Mouse (Mus musculus): ENCODE data around the gene Mrpl46. TPM values are rescaled to one million over a fixed set of nuclear protein-coding genes. Genes with fewer than 3 reads are reported as not detected.

Gene Mrpl46
- polyA plus RNA-seq (2012; rRNA removed): 41.2 and 46.2 TPM in 2 replicates

DNA sequence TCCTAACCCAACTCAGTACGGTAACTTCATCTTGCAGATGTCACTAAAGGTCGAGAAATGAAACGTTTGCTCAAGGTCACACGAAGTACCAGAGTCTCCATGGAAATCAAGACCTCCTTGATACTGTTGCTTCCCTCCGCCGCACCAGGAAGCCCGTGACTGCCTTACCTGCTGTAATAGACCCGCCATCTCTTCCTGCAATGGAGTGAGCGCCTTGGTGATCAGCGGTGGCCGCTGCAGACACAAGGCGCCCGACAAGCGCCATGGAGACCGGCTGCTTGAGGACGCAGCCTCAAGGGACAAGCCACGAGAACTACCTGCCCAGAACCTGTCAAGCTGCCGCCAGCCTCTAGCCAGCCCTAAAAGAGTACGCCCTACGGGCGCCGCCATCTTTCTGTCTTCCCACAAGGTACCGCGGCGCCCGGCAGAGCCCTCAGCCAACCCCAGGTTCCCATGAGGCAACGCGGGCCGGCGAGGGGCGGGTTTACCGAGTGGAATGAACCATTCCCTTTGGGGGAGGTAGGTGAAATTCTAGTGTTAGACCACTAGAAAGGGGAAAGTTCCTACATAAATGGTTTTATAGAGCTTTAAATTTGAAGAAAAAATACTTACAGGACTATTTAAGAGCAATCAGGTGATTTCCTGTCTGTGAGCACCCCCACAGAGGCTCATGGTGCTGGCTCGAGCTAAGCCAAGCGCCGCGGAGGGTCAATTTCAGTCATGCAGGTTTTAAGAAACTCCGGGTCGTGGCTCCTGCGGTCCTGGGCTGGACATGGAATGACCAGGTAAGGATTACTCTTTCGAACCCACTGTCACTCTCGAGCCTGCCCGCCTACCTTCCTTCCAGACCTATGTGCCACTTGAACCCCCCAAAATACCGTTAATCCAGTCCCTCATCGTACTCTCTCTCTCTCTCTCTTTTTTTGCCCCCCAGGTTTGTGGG, at the start of gene Mrpl46, which contains the start of gene Mrps11:
Gene Mrpl46, minus strand, starts transcription at position 893 of the 943 bp plus-strand sequence.
Gene Mrps11, plus strand, starts transcription at position 481 of the 943 bp plus-strand sequence.

DNA sequence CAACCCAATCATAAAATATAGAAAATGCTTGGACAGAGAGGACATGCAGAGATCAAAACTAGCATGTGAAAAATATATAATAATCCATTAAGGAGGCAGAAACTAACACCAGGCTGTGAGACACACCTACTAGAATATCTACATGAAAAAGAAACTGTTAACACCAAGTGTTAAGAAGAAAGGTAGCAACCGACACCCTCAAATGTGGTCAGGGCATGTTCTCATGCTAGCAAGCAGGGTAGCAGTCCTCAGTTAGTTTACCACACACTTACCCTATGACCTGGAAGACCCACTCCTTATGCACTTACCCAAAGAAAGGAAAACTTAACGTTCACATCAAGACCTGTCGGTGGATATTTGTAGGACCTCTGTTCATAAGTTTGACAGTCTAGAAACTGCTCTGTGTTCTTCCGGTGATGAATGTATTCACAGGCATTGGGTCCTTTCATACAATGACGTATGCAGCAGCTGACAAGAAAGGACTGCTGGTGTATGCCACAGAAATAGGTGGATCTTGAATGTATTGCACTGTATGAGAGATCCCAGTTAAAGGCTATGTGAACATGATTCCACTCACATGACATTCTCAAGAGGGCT, 45.6 kb downstream of the Mrpl46 start, which contains the start of gene Ntrk3:
Gene Ntrk3, minus strand, starts transcription at position 399 of the 597 bp plus-strand sequence.

Other genes starting within 250 kb of the Mrpl46 start
- 12.0 and 12.9 TPM in 2 replicates for gene Ntrk3, start 45.5 kb downstream of the Mrpl46 start, polyA plus RNA-seq (2012; rRNA removed)
- gene Mrps11, start 412 bp downstream of the Mrpl46 start, polyA plus RNA-seq (2012; rRNA removed): 47.6 and 81.7 TPM in 2 replicates
- gene Det1, start 63.7 kb upstream of the Mrpl46 start, polyA plus RNA-seq (2012; rRNA removed): 11.9 and 19.2 TPM in 2 replicates
- 38.3 and 39.9 TPM in 2 replicates for gene Aen, start 112.3 kb upstream of the Mrpl46 start, polyA plus RNA-seq (2012; rRNA removed)
- 1.1 and 1.9 TPM in 2 replicates for gene Isg20, start 129.9 kb upstream of the Mrpl46 start, polyA plus RNA-seq (2012; rRNA removed)

All from central nervous system, embryonic 11.5 days (tissue).